Mouse (Mus musculus) right cerebral cortex, adult 2 months (tissue): ENCODE data around the gene Gm20905.
"Not testable (repeated sequence)": the region's sequence is repeated elsewhere in the genome, so short reads cannot be mapped to it uniquely, and the experiment has no call there.

ENCODE experiments used
- DNase-seq, 2 experiments: peaks; one replicate each; pipeline ENCODE4 v3.0.0; 2021 to 2022; ENCODE audit warnings: low spot score in 2 of 2

The Gm20905 gene

GRCm38 (mm10) chrY:37259503-37259902 lies at the start of gene Gm20905:
Gm20905 (minus strand) TSS chrY:37259603.
- DNase-seq = not testable (repeated sequence)
